Mouse (Mus musculus) cerebellum, adult 9-10 months (tissue): Measurements from ENCODE around the gene Smyd3.

Source experiments
- DNase-seq: peaks from one replicate; pipeline ENCODE4 v3.0.0; 2022

Smyd3 gene

GRCm38 (mm10) chr1:179282821-179283220 is 235.0 kb downstream of the Smyd3 start:
- DNase-seq = no peak

GRCm38 (mm10) chr1:179281401-179282121 is 236.3 kb downstream of the Smyd3 start:
- no peak for DNase-seq

DNA sequence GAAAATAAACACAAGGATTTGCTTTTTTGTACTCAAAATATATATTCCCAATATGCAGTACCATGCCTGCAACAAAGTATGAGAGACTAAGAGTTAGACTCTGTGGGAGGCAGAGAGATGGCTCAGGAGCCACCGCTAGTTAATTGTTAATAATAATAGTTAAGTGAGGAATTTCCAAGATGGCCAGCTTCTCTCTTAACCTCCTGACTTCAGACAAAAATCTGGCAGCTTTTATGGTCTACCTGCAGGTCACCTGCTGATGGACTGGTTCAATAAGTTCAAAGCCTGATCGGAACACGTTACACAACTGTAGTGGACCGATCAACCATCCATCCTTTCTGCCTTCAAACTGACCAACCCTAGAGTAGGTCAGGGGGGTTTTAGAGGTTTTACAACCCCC is 238.7 kb downstream of the Smyd3 start:
- DNase-seq = no peak

DNA sequence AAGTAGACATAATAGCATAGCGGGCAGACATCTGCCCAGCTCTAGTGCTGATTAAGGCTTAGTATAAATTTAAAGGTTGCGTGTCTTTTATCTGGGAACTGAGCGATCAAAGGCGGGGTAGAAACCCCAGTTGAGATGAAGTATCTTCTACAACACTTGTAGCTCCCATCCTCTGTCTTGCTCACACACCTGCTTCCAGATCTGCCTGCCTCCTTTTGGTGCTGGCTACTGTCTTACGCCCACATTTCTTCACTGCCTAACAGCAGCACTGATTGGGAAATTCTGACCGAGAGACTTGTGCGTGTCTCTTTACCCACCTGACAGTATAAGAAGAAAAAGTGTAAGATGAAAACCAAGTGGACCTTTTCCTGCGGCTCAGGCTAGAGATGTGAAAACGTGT is 240.5 kb downstream of the Smyd3 start:
- no peak for DNase-seq

- no peak for DNase-seq
Measured at GRCm38 (mm10) chr1:179276866-179277265, 241.0 kb downstream of the Smyd3 start.

- no peak for DNase-seq
Measured at GRCm38 (mm10) chr1:179272926-179273325, 244.9 kb downstream of the Smyd3 start.

- no peak for DNase-seq
Measured at GRCm38 (mm10) chr1:179272351-179272750, 245.5 kb downstream of the Smyd3 start.

DNA sequence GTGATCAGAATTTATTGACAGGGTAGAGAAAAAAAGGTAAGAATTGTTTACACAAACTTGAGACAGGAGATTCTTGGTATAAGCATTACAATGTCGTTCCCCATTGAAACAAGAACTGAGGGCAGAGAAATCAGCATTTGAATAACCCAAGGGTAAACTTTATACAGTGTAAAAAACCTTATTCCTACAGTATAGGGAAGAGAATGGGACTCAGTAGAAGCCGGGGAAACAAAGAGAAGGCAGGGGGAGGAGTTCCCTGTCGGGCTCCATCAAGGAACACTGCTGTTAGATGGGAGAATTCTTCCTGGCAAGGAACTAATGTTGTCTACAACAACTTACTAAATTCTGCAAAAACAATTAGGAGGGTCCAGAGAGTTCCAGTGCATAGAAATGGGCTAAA is 250.9 kb downstream of the Smyd3 start:
- no peak for DNase-seq

GRCm38 (mm10) chr1:179261496-179261966 is 256.3 kb downstream of the Smyd3 start:
- peak; percentile 31 for DNase-seq

DNA sequence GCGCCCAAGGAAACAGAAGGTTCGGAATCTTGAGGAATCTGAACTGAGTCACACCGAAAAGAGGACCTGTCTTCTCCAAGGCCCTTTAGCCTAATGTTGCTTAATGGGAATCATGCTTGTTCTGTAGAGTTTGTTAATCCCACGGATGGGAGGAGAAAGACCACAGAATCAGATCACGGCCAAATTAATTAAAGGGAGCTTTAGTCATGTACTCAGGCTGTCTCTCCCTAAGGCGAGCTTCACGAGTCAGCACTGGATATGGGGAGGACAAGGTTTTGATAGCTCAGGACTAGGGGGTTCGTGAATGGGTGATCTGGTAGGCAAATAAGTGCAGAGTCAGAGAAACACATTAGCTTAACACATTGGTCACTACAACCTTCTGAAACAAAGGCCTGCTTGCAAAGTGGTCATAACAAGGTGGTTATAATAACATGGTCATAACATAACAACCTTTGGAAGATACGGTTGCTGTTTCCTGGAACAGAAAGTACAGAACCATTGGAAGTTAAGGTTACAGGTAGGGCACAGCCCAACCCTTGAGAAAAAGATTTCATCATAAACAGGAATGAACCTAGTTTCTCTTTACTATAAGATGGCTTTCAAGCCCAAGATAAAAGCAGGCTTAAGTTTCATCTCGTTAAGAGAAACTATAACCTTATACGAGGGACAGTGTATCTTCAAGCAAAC is 261.9 kb downstream of the Smyd3 start:
- no peak for DNase-seq

- DNase-seq = no peak
Measured at GRCm38 (mm10) chr1:179254531-179254930, 263.3 kb downstream of the Smyd3 start.

DNA sequence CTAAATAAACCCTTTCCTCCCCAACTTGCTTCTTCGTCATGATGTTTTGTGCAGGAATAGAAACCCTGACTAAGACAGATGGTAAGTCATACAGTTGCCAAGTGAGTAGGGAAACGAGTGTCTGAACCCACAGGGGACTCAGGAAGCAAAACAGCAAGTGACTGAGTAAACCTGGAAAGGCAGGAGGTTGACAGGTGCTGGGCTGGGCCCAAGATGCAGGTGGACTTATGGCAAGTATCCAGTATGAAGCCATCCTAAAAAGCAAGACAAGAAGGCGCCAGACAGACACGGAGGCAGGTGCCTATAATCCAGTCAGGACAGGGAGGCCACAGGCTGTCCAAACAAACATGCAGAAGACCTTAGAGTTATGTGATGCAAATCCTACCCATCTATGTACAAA is 265.2 kb downstream of the Smyd3 start:
- DNase-seq = peak; percentile 78

DNA sequence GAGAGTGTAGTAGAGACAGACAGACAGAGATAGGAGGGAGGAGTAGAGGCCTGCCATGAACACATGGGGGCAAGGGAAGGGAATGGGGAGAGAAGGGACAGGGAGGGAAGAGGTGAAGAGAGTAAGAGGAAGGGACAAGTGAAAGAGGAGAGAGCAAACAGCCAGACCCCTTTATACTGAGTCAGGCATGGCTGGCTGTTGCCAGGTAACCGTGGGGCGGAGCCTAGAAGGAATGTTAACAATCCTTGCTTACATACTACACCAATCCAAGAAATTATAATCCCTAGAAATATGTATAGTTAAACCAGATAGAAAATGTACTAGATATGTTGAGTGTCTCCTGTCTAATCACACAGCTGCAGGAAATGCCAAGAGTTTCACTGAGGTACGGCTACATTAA is 267.5 kb downstream of the Smyd3 start:
- DNase-seq = no peak

- DNase-seq = no peak
Measured at GRCm38 (mm10) chr1:179243554-179243953, 274.3 kb downstream of the Smyd3 start.

DNA sequence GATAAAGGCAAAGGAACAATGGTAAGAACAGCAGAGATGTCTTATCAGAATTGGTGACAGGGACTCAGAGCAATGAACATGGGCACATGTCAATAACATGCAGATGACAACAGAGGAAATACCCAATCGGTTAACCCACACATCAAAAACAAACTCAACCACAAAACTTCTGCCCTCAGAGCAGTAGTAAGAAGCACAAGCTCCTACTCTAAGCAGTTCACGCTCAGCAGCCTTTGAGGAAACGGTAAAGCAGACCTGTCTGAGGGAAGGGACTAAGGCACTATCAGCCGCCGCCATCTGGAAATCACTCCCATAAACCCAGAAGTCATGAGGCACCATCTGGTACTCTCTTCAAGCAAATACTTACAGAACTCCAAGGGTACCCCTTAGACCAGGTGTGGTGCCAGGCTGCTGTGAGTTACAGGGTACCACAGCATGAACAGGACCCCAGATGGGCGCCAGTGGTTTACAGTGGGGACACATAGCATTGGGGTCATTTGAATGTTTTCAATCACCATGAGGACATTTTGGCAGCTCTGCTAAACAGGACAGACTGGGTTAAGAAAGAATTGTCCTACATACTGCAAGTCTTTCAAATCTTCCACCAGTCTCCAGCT is 277.1 kb downstream of the Smyd3 start:
- no peak for DNase-seq

- no peak for DNase-seq
Measured at GRCm38 (mm10) chr1:179238639-179239038, 279.2 kb downstream of the Smyd3 start.

- DNase-seq = no peak
Measured at GRCm38 (mm10) chr1:179237989-179238388, 279.9 kb downstream of the Smyd3 start.

- DNase-seq = no peak
Measured at GRCm38 (mm10) chr1:179236217-179236840, 281.5 kb downstream of the Smyd3 start.

GRCm38 (mm10) chr1:179231777-179232661 is 285.8 kb downstream of the Smyd3 start:
- DNase-seq = peak; percentile 93

DNA sequence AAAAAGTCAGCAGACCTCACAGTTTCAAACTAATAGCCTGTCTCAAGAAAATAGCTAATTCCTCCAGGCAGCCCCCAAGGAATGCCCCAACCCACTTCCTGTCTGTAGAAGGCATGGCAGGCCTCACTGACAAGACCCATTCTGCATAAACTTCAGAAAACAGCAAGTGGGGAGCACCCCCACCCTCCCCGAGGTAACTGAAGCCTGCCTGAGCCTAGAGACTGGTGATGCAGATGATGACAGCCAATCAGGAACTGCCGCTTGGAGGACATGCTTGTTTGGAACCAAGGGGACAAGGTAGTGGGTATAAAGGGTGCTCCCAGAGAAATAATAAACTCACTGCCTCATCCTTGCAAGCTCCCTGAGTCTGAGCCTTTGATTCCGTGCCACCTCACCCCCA is 288.3 kb downstream of the Smyd3 start:
- no peak for DNase-seq

DNA sequence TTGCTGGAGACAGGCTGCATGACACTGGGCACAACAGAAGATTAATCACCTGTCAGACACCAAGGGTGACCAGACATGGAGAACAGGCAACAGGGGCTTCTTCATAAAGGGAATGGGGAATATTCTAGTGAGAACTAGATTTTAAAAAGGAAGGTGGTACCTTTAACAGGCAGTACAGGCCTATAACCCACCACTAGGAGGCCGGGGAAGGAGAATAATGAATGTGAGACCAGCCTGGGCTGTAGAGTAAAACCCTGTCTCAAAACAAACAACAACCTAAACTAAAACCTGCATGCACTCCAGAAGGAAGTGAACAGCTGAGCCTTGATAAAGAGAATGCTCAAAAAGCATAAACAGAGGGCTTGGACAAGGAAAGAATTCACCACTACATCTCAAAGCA is 297.6 kb downstream of the Smyd3 start:
- no peak for DNase-seq

DNA sequence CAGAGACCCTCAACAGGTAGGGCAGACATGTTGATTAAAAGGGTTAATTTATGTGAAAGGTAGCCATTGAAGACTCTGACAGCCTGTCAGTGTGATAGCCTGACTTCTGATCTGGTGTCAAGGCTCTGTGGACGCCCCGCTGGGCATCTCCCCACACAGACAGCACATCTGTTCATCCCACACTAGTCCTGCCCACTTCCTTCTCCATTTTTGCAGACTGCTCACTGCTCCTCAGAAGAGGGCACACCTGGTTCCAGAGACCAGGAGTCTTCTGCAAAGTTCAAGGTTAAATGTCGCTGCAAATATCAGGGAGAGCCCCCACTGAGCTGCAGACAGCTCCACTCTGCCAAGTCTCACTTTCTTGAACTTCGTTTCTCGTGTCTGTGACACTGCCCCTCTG is 299.8 kb downstream of the Smyd3 start:
- no peak for DNase-seq

DNA sequence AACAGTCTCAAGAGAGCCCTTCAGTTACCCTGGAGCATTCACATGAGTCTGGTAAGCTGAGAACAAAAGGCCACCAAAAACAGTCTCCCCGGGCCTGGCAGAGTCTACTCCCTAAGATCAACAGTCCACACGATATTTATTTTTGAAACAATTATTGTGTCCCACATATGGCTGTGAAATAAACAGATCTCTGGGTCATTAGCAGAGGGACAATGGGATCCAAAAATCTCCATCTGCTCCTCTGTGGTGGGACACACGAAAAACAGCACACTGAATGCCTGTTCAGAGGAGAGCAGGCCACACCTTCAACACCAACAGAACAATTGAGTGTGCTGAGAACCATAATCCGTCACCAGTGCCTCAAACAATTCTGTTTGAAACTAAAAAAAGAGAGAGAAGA is 300.8 kb downstream of the Smyd3 start:
- DNase-seq = peak; percentile 55
